Mouse (Mus musculus) MEL (cell line): ENCODE results near the gene Btbd11. TPM values are rescaled to one million over a fixed set of nuclear protein-coding genes. Genes with fewer than 3 reads are reported as not detected.

Source experiments
- DNase-seq: peaks from one replicate; pipeline ENCODE4 v3.0.0; 2011; ENCODE audit warnings: low read depth, low spot score
- H3K27ac ChIP-seq: 2 replicates; pipeline ENCODE4 v1.5.1; 2012; ENCODE audit warnings: low read depth, mild to moderate bottlenecking, control low read depth, low read length, moderate library complexity; ENCODE audit not compliant: control insufficient read depth
- H3K27me3 ChIP-seq, 2 experiments: fragments of 150-350 bp in 1 of 2; sonication (generic) in 1 of 2; 2 replicates each; pipeline ENCODE4 v1.6.1; 2012; ENCODE audit warnings: low read length in 2 of 2, mild to moderate bottlenecking in 2 of 2, improper control_type of control experiment in 1 of 2, moderate library complexity in 1 of 2; ENCODE audit not compliant: insufficient read depth in 2 of 2, control insufficient read depth in 1 of 2
- H3K36me3 ChIP-seq, 2 experiments: 2 replicates each; pipeline ENCODE4 v1.6.1; 2012 to 2014; ENCODE audit warnings: low read length in 2 of 2, improper control_type of control experiment in 1 of 2, inconsistent platforms in 1 of 2, mild to moderate bottlenecking in 1 of 2; ENCODE audit not compliant: insufficient read depth in 2 of 2, control insufficient read depth in 1 of 2
- H3K4me1 ChIP-seq, 2 experiments: fragments of 150-350 bp in 1 of 2; sonication (generic) in 1 of 2; 2 replicates each; pipeline ENCODE4 v1.6.1; 2012; ENCODE audit warnings: low read length in 2 of 2, improper control_type of control experiment in 1 of 2, mild to moderate bottlenecking in 1 of 2; ENCODE audit not compliant: insufficient read depth in 2 of 2, control insufficient read depth in 1 of 2
- H3K4me3 ChIP-seq, 2 experiments: fragments of 150-350 bp in 1 of 2; sonication (generic) in 1 of 2; 2 replicates each; pipeline ENCODE4 v1.5.1; 2012; ENCODE audit warnings: low read depth in 2 of 2, low read length in 2 of 2, mild to moderate bottlenecking in 2 of 2, moderate library complexity in 2 of 2, control low read depth in 1 of 2, improper control_type of control experiment in 1 of 2; ENCODE audit not compliant: control insufficient read depth in 1 of 2, insufficient read depth in 1 of 2
- H3K79me2 ChIP-seq: 2 replicates; pipeline ENCODE4 v1.6.1; 2012; ENCODE audit warnings: mild to moderate bottlenecking, low read length, moderate library complexity; ENCODE audit not compliant: control insufficient read depth, poor library complexity, insufficient read depth
- H3K9ac ChIP-seq: 2 replicates; pipeline ENCODE4 v1.6.1; 2012; ENCODE audit warnings: low read depth, mild to moderate bottlenecking, control low read depth, low read length, moderate library complexity; ENCODE audit not compliant: control insufficient read depth, poor library complexity, severe bottlenecking
- H3K9me3 ChIP-seq: fragments of 150-350 bp; sonication (generic); replicated peaks from 2 replicates; pipeline ENCODE4 v1.6.1; 2012; ENCODE audit warnings: mild to moderate bottlenecking, low read length, improper control_type of control experiment, moderate library complexity; ENCODE audit not compliant: insufficient read depth
- BHLHE40 ChIP-seq: IDR thresholded peaks from 2 replicates; pipeline ENCODE4 v1.6.1; 2012; ENCODE audit warnings: low read depth, mild to moderate bottlenecking, inconsistent platforms, low read length, improper control_type of control experiment, borderline replicate concordance
- CHD1 ChIP-seq: IDR thresholded peaks from 2 replicates; pipeline ENCODE4 v1.6.1; 2012; ENCODE audit warnings: low read depth, mild to moderate bottlenecking, inconsistent platforms, low read length, improper control_type of control experiment
- ELF1 ChIP-seq: IDR thresholded peaks from 2 replicates; pipeline ENCODE4 v1.6.1; 2014; ENCODE audit warnings: low read depth, mild to moderate bottlenecking, inconsistent platforms, low read length, improper control_type of control experiment, moderate library complexity
- GABPA ChIP-seq: IDR thresholded peaks from 2 replicates; pipeline ENCODE4 v1.6.1; 2012; ENCODE audit warnings: low read depth, mild to moderate bottlenecking, inconsistent platforms, low read length, improper control_type of control experiment, moderate library complexity
- GATA1 ChIP-seq: IDR thresholded peaks from 2 replicates; pipeline ENCODE4 v1.6.1; 2011; ENCODE audit warnings: low read depth, low read length, improper control_type of control experiment
- HCFC1 ChIP-seq: IDR thresholded peaks from 2 replicates; pipeline ENCODE4 v1.6.1; 2012; ENCODE audit warnings: low read depth, mild to moderate bottlenecking, inconsistent platforms, low read length, improper control_type of control experiment, moderate library complexity
- JUND ChIP-seq: IDR thresholded peaks from 2 replicates; pipeline ENCODE4 v1.6.1; 2011; ENCODE audit warnings: low read depth, mild to moderate bottlenecking, improper control_type of control experiment, low read length
- KAT2A ChIP-seq: conservative IDR thresholded peaks from 2 replicates; pipeline ENCODE4 v1.6.1; 2012; ENCODE audit warnings: low read depth, low read length, improper control_type of control experiment, inconsistent platforms
- MAFK ChIP-seq: IDR thresholded peaks from 2 replicates; pipeline ENCODE4 v1.6.1; 2011; ENCODE audit warnings: low read depth, mild to moderate bottlenecking, low read length, improper control_type of control experiment, borderline replicate concordance
- MAX ChIP-seq: IDR thresholded peaks from 2 replicates; pipeline ENCODE4 v1.6.1; 2011; ENCODE audit warnings: low read length, improper control_type of control experiment
- MEF2A ChIP-seq: IDR thresholded peaks from 2 replicates; pipeline ENCODE4 v1.6.1; 2014; ENCODE audit warnings: low read depth, mild to moderate bottlenecking, inconsistent platforms, low read length, improper control_type of control experiment; ENCODE audit not compliant: poor library complexity, insufficient replicate concordance, severe bottlenecking; ENCODE audit errors: extremely low read depth
- MXI1 ChIP-seq: IDR thresholded peaks from 2 replicates; pipeline ENCODE4 v1.6.1; 2011; ENCODE audit warnings: mild to moderate bottlenecking, low read depth, low read length, improper control_type of control experiment
- POLR2AphosphoS5 ChIP-seq: IDR thresholded peaks from 2 replicates; pipeline ENCODE4 v1.6.1; 2012; ENCODE audit warnings: low read depth, borderline replicate concordance, mild to moderate bottlenecking, inconsistent platforms, low read length, moderate library complexity, mixed read lengths
- RAD21 ChIP-seq: IDR thresholded peaks from 2 replicates; pipeline ENCODE4 v1.6.1; 2011; ENCODE audit warnings: mild to moderate bottlenecking, low read depth, low read length, improper control_type of control experiment
- RCOR1 ChIP-seq: IDR thresholded peaks from 2 replicates; pipeline ENCODE4 v1.6.1; 2012; ENCODE audit warnings: low read depth, mild to moderate bottlenecking, inconsistent platforms, low read length, improper control_type of control experiment
- SIN3A ChIP-seq: IDR thresholded peaks from 2 replicates; pipeline ENCODE4 v1.6.1; 2012; ENCODE audit warnings: low read length, improper control_type of control experiment, inconsistent platforms
- SMC3 ChIP-seq: IDR thresholded peaks from 2 replicates; pipeline ENCODE4 v1.6.1; 2011; ENCODE audit warnings: low read depth, low read length, improper control_type of control experiment
- TAL1 ChIP-seq: IDR thresholded peaks from 2 replicates; pipeline ENCODE4 v1.6.1; 2012; ENCODE audit warnings: mild to moderate bottlenecking, inconsistent platforms, low read length, moderate library complexity, mixed read lengths
- TBP ChIP-seq: IDR thresholded peaks from 2 replicates; pipeline ENCODE4 v1.8.0; 2011; ENCODE audit warnings: low read depth, low read length, improper control_type of control experiment
- TCF12 ChIP-seq: IDR thresholded peaks from 2 replicates; pipeline ENCODE4 v1.6.1; 2014; ENCODE audit warnings: low read depth, mild to moderate bottlenecking, inconsistent platforms, low read length, improper control_type of control experiment, moderate library complexity
- UBTF ChIP-seq: IDR thresholded peaks from 2 replicates; pipeline ENCODE4 v1.6.1; 2012; ENCODE audit warnings: low read depth, mild to moderate bottlenecking, inconsistent platforms, low read length, improper control_type of control experiment, moderate library complexity, borderline replicate concordance; ENCODE audit not compliant: insufficient read depth
- USF1 ChIP-seq: IDR thresholded peaks from 2 replicates; pipeline ENCODE4 v1.6.1; 2014; ENCODE audit warnings: low read depth, mild to moderate bottlenecking, inconsistent platforms, low read length, improper control_type of control experiment, moderate library complexity
- USF2 ChIP-seq, 2 experiments: IDR thresholded peaks; 2 replicates each; pipeline ENCODE4 v1.6.1; 2011 to 2012; ENCODE audit warnings: improper control_type of control experiment in 2 of 2, low read length in 2 of 2, borderline replicate concordance in 1 of 2, inconsistent platforms in 1 of 2, low read depth in 1 of 2, mild to moderate bottlenecking in 1 of 2; ENCODE audit not compliant: insufficient read depth in 1 of 2
- ZC3H11A ChIP-seq: IDR thresholded peaks from 2 replicates; pipeline ENCODE4 v1.6.1; 2012; ENCODE audit warnings: low read depth, mild to moderate bottlenecking, inconsistent platforms, low read length, improper control_type of control experiment
- ZKSCAN1 ChIP-seq: IDR thresholded peaks from 2 replicates; pipeline ENCODE4 v1.6.1; 2012; ENCODE audit warnings: low read depth, mild to moderate bottlenecking, inconsistent platforms, low read length, improper control_type of control experiment, moderate library complexity
- ZMIZ1 ChIP-seq: IDR thresholded peaks from 2 replicates; pipeline ENCODE4 v1.6.1; 2012; ENCODE audit warnings: low read depth, mild to moderate bottlenecking, inconsistent platforms, low read length, improper control_type of control experiment, moderate library complexity
- ZNF384 ChIP-seq: IDR thresholded peaks from 2 replicates; pipeline ENCODE4 v1.6.1; 2012; ENCODE audit warnings: low read depth, mild to moderate bottlenecking, inconsistent platforms, low read length, improper control_type of control experiment
- polyA plus RNA-seq, 2 experiments: library from polyadenylated mRNA; stranded (reverse) in 1 of 2; unstranded in 1 of 2; fragments of >175 nt in 1 of 2; fragments of >200 nt in 1 of 2; gene quantifications; 2 replicates each; pipeline versions ENCODE4 v1.2.1 to v1.2.4; 2012; ENCODE audit warnings: low replicate concordance in 2 of 2, low read depth in 1 of 2; ENCODE audit not compliant: insufficient read length in 2 of 2, insufficient read depth in 1 of 2, missing spikeins in 1 of 2
- total RNA-seq: library from RNA; depleted of rRNA; stranded (reverse); fragments of 300-350 nt; gene quantifications from 2 replicates; pipeline ENCODE4 v1.2.3, GENCODE M21; 2012

Gene Btbd11
- total and polyA plus RNA-seq, 3 experiments, result not detected

- H3K4me1 ChIP-seq, result no peaks in the 10 kb centered on the region
- no peak for DNase-seq
- no peaks in the 10 kb centered on the region for H3K9me3 ChIP-seq
- H3K4me3 ChIP-seq, result no peak overlapping the region
- no peak overlapping the region for H3K27ac ChIP-seq
- H3K36me3 ChIP-seq, result no peaks in the 10 kb centered on the region
- no peak for TF ChIP-seq SMC3
- TF ChIP-seq USF2 (IDR thresholded peaks at IDR 0.05; ENCODE audit: borderline replicate concordance in 1 of 2, insufficient read depth in 1 of 2, low read depth in 1 of 2, low read length in 2 of 2), result no peak
- no peak for TF ChIP-seq RCOR1
- no peak for TF ChIP-seq TCF12
- TF ChIP-seq POLR2AphosphoS5, result no peak
- no peak for TF ChIP-seq ZNF384
- no peak for TF ChIP-seq GABPA
- TF ChIP-seq ZC3H11A, result no peak
- TF ChIP-seq GATA1, result no peak
- no peak for TF ChIP-seq ELF1
- TF ChIP-seq USF1, result no peak
- no peak for TF ChIP-seq SIN3A
- TF ChIP-seq RAD21, result no peak
- no peak for TF ChIP-seq JUND
- TF ChIP-seq TBP, result no peak
- no peak for TF ChIP-seq MEF2A
- no peak for TF ChIP-seq MAX
- no peak overlapping the region for H3K9ac ChIP-seq
- no peaks in the 10 kb centered on the region for H3K79me2 ChIP-seq
- H3K27me3 ChIP-seq, result no peaks in the 10 kb centered on the region
These were observed 3.6 kb upstream of the Btbd11 start for GRCm38 (mm10) chr10:85382981-85383380.

- Histone ChIP-seq H3K9ac (no peak overlapping the region), H3K9me3 (no peaks in the 10 kb centered on the region), H3K4me3 (no peak overlapping the region), H3K27ac (no peak overlapping the region), H3K4me1 (no peaks in the 10 kb centered on the region), H3K27me3 (no peaks in the 10 kb centered on the region), H3K36me3 (no peaks in the 10 kb centered on the region), H3K79me2 (no peaks in the 10 kb centered on the region)
- DNase-seq, result no peak
- TF ChIP-seq CHD1 (no peak), ZKSCAN1 (no peak), ZMIZ1 (no peak), HCFC1 (no peak), KAT2A (no peak), MAFK (no peak), ZNF384 (no peak), TAL1 (no peak), UBTF (no peak), MXI1 (no peak), BHLHE40 (no peak)
These were observed 831 bp downstream of the Btbd11 start for GRCm38 (mm10) chr10:85387219-85388070.
